10 mouse cellular contexts compared by ENCODE assay signal in the genomic region with DNA sequence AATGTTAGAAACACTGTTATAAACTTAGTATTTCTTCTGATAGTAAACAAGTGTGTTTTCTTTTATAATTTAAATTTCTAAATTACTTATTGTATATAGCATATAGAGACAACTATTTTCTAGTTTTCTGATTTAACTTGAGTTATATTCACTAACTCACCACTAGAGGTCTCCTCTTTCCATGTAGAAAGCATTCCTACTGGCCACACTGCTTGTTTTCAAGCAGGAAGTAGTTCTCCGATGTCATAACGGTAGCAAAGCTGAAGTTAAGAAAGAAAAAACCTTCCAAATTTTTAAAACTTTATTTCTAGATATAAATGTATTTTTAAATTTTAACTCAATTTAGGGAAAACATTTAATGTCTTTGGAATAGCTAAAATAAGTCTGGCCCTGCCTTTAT. TPM values are rescaled to one million over a fixed set of nuclear protein-coding genes. Genes with fewer than 3 reads are reported as not detected.
A peak's percentile ranks its signal among the peaks of the same experiment; 100 is the strongest.
DNase-seq lines count a peak whose midpoint lies in the region; ATAC-seq and TF ChIP-seq lines count a peak whose summit lies in the region.
"Had no signal": no experiment of that assay in that cellular context is flagged by ENCODE, and none has a peak within 500 bp of the region (broad histone marks: within the 10 kb centered on the region; RNA-seq: fewer than 3 reads in every experiment).

No protein-coding gene starts in this region.

- peak; percentile 88 for TF ChIP-seq CTCF in left cerebral cortex, adult 2 months (IDR thresholded peaks at IDR 0.05)
- TF ChIP-seq CTCF in Patski (IDR thresholded peaks at IDR 0.05) = peak; percentile 48

- no peaks in the 10 kb centered on the region for H3K27me3 ChIP-seq in Patski
- H3K27me3 ChIP-seq: neural tube, embryonic 13.5 days had no signal

- POLR2A ChIA-PET in Patski (lab: Charles Lee) = no interaction called here

- H3K4me3 ChIP-seq in left cerebral cortex, adult 2 months = no peak overlapping the region
- H3K4me3 ChIP-seq: erythroblast, embryonic 14.5 days; neural tube, embryonic 13.5 days had no signal

- H3K27ac ChIP-seq in left cerebral cortex, adult 2 months = no peak overlapping the region
- H3K27ac ChIP-seq: neural tube, embryonic 13.5 days had no signal

- no peak for ATAC-seq in Patski

- no peak for DNase-seq in left cerebral cortex, adult 2 months (ENCODE audit: extremely low spot score in 1 of 2, low spot score in 2 of 2)
- no peak for DNase-seq in left cerebral cortex, postnatal 10 days (ENCODE audit: extremely low spot score in 1 of 2, low spot score in 2 of 2)
- DNase-seq in Patski (ENCODE audit: low read depth, low spot score) = no peak
- DNase-seq in forelimb bud, embryonic 11.5 days (ENCODE audit: low read depth, low spot score) = peak; percentile 37
- DNase-seq in mesoderm, embryonic 11.5 days (ENCODE audit: low read depth, low spot score) = peak; percentile 49
- DNase-seq in right cerebral cortex, adult 2 months (ENCODE audit: low spot score in 2 of 2) = no peak
- no peak for DNase-seq in ovary, postnatal 10 days (ENCODE audit: low spot score)
- no peak for DNase-seq in left cerebral cortex, postnatal 36 days (ENCODE audit: low spot score in 2 of 2)

- CTCF ChIA-PET in Patski (lab: Charles Lee) = interaction anchor here (0.8 to 1.2 kb wide), 3 partner anchors 15 to 160 kb away, joined by 3 to 6 read pairs (median 3); a partner anchor contains a TSS

- intact Hi-C loops in left cerebral cortex, adult 2 months (cut with DNase I) = loop anchor here (2.0 kb wide), 1 partner anchor 159 kb away; a partner anchor contains a TSS
- intact Hi-C loops in left cerebral cortex, postnatal 10 days (cut with DNase I) = loop anchor here (10.0 kb wide), 1 partner anchor 161 kb away; a partner anchor contains a TSS
- intact Hi-C loops in left cerebral cortex, postnatal 36 days (cut with DNase I) = loop anchor here (2.0 to 10.0 kb wide), 2 partner anchors 159 to 311 kb away; a partner anchor contains a TSS

- in situ Hi-C loops in Patski (cut with MboI; ENCODE audit: low pct_unique_long_range_greater_than_20kb) = loop anchor here (25.0 kb wide), 1 partner anchor 704 kb away; no protein-coding TSS in a partner anchor

RNA-seq across cellular contexts. Expression of a gene that starts 8.8 kb away (rescaled TPM):
- total RNA-seq in left cerebral cortex, adult 2 months (2021) = 10 to 100 TPM; 32.9 to 40.3 TPM
- 10 to 100 TPM; 25.2 to 28.2 TPM for total RNA-seq in left cerebral cortex, postnatal 10 days (2021)
- polyA plus RNA-seq in Patski (2021) = 19.8 TPM
- total RNA-seq in left cerebral cortex, postnatal 36 days (2021) = 10 to 100 TPM; 32.0 to 34.7 TPM

RNA-seq across cellular contexts. Expression of a gene that starts 8.8 kb away (rescaled TPM):
- 10 to 100 TPM; 17.3 to 19.9 TPM for total RNA-seq in left cerebral cortex, adult 2 months (2021)
- 10 to 100 TPM; 11.6 to 16.7 TPM for total RNA-seq in left cerebral cortex, postnatal 10 days (2021)
- 10.6 TPM for polyA plus RNA-seq in Patski (2021)
- total RNA-seq in left cerebral cortex, postnatal 36 days (2021) = 10 to 100 TPM; 15.4 to 18.6 TPM

RNA-seq across cellular contexts. Expression of a gene that starts 51.9 kb away (rescaled TPM):
- 10 to 100 TPM; 36.7 to 37.7 TPM for total RNA-seq in left cerebral cortex, adult 2 months (2021)
- total RNA-seq in left cerebral cortex, postnatal 10 days (2021) = 10 to 100 TPM; 27.7 to 34.3 TPM
- polyA plus RNA-seq in Patski (2021) = 30.6 TPM
- 10 to 100 TPM; 30.8 to 33.7 TPM for total RNA-seq in left cerebral cortex, postnatal 36 days (2021)

RNA-seq across cellular contexts. Expression of a gene that starts 57.5 kb away (rescaled TPM):
- total RNA-seq in left cerebral cortex, adult 2 months (2021) = 10 to 100 TPM; 28.9 to 30.8 TPM
- 10 to 100 TPM; 43.7 to 43.8 TPM for total RNA-seq in left cerebral cortex, postnatal 10 days (2021)
- polyA plus RNA-seq in Patski (2021) = 1.3 TPM
- 10 to 100 TPM; 26.8 to 37.5 TPM for total RNA-seq in left cerebral cortex, postnatal 36 days (2021)

Comparison
In these comparisons a context has a peak if more than half of its experiments do, and no peak if none do; other contexts are left out.
1. DNase-seq: peak in forelimb bud, embryonic 11.5 days (single experiment) and mesoderm, embryonic 11.5 days (single experiment); none in left cerebral cortex, adult 2 months (0 of 2), left cerebral cortex, postnatal 10 days (0 of 2), Patski (single experiment), right cerebral cortex, adult 2 months (0 of 2), ovary, postnatal 10 days (single experiment) and left cerebral cortex, postnatal 36 days (0 of 2).